Mouse (Mus musculus) C2C12 (cell line): ENCODE data around the gene Gli2.

ENCODE experiments used
- CTCF ChIP-seq: IDR thresholded peaks from one replicate; pipeline ENCODE4 v1.5.1; 2011; ENCODE audit not compliant: control insufficient read depth, insufficient read depth, insufficient read length
- FOSL1 ChIP-seq: IDR thresholded peaks from one replicate; pipeline ENCODE4 v1.8.0; 2011; ENCODE audit warnings: mild to moderate bottlenecking, low read length; ENCODE audit not compliant: poor library complexity, insufficient read depth, severe bottlenecking
- MYOG ChIP-seq: IDR thresholded peaks from one replicate; pipeline ENCODE4 v1.6.1; 2011; ENCODE audit not compliant: control insufficient read depth, insufficient read length; ENCODE audit errors: extremely low read depth

DNA sequence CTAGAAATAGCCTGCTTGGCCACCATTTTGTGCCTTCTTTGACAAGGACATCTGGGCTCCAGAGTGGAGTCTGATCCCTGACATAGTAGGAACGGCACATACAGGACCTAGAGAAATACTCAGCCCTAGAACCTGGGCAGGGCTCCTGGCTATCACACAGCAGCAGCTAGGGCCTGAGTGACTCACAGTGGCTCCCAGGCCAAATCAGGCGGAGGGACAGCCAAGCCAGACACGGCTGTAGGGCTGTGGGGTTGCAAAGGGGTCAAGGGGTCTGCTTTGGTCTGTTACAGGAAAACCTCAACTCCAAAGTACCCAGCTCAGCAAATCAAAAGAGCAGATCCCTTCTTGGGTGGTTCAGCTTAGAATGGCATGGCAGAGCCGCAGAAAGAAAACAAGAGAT is 115.2 kb downstream of the Gli2 start:
- TF ChIP-seq CTCF (no peak), FOSL1 (no peak), MYOG (no peak)
